Mouse (Mus musculus): Measurements from ENCODE around the gene Elmod2.
"Not testable (repeated sequence)": the region's sequence is repeated elsewhere in the genome, so short reads cannot be mapped to it uniquely, and the experiment has no call there.

Elmod2 gene

DNA sequence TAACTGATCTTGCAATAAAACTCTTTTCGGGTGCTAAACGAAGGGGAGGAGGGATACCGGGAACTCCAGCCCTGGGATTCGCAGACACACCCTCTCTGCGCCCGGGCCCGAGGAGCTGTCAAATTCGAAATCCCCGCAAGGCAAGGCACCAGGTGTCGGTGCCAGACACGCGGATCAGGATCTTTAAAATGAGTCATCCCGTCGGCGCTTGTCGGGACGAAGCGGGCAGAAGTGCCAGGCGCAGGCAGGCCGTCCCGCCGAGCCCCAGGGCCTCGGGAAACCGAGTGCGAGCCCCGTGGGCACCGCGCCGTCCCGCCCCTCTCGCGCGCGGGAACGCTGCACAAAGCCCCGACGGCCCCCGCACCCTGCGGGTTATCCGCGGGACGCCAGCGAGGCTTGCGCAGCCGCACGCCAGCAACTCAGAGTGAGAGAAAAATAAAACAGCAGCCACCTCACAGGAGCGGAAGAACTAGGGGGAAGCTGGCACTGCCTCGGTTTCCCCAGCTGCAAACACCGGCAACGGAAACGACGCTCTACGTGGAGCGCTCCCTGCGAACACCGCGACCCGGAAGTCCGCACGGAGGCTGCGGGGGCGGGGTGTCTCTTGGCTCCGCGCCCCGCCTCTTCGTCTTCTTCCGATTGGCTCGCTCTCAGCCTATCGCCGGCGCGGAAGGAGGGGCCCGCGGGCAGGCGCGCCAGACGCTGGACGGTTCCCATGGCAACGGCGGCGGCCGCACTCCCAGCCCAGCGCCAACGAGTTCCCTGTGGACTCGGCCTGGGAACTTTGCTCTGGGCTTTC lies at the start of gene Elmod2:
TSS of gene Elmod2 (minus strand) at position 588 of the 799 bp plus-strand sequence.
- peak; percentile 77 for DNase-seq (ENCODE audit: extremely low read depth, low read depth)

DNA sequence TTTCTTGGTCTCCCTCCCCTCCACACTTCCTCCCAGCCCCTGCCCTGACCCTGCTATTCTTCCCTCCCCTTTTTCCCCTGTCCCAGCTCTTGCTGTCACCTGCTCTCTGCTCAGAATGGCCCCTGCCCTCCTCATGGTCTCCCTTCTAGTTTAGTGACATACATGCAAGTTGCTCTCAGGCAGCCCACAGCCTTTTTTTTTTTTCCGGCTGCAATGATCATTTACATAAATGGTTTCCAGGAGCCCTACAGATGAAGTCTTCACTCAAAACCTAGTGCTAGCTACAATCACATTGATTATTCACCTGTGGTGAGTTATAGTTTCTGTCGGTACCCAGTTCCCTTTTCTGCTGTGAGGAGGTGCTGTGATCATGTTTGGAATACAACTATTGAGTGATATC lies 48.7 kb upstream of the Elmod2 start:
- DNase-seq (ENCODE audit: extremely low read depth, low read depth) = no peak

DNA sequence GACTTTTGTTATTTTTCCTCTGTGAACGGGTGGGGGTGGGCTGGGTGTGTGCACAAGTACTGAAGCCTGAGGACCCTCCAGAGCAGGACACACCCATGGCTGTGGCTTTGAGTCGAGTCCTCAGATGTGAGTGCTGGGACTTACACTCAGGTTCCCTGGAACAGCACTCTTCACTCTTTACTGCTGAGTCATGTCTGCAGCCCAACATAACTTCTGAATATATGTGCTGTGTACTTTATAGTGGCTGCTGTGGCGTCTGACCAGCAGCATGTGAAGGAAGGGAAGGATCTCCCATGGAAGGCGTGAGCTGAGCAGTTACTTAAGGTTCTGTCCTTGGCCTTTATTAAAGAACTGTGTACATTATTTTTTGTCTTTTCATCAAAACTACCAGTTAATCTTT lies 47.9 kb upstream of the Elmod2 start:
- no peak for DNase-seq (ENCODE audit: extremely low read depth, low read depth)

DNA sequence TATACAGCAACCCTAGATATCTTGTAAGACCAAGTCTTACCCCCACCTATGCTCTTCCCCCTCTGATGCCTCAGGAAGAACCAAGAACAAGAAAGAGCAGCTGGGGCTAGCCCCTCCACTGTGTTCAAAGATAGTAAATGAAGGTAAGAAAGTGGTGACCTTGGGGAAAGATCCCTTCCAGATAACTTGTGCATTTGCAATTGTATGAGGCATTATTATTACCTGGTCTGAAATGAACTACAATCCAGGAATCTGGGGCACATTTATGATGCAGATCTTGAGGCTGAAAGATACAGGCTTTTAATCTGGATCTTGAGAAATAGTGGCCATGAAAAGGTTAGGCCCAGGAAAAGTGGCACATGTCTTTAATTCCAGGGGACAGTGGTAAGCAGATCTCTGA lies 44.9 kb upstream of the Elmod2 start:
- DNase-seq (ENCODE audit: extremely low read depth, low read depth) = no peak

DNA sequence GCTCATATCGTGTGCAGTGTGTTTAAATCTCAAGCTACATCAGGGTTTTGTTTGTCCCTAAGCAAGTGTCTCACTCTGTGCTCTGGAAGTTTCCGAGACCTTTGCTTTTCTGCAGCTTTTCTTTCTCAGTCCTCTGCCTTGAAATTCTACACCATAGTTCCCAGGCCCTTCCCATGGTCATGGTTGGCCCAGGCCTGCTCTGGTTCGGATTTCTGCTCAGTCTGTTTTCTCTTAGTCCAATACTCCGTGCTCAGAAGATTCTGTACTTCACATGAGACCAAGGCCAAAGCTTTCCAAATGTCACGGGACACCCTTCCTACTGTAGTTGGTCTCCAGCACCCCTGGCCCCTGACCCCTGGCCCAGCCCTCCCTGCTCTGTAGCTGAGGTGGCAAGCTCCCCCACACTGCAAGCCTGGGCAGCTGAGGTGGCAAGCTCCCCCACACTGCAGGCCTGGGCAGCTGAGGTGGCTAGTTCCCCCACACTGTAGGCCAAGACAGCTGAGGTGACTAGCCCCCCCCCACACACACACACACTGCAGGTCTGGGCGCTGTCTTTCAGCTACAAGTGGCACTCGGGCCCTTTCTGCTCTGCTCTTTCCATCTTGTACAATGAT lies 31.0 kb upstream of the Elmod2 start:
- DNase-seq (ENCODE audit: extremely low read depth, low read depth) = no peak

DNA sequence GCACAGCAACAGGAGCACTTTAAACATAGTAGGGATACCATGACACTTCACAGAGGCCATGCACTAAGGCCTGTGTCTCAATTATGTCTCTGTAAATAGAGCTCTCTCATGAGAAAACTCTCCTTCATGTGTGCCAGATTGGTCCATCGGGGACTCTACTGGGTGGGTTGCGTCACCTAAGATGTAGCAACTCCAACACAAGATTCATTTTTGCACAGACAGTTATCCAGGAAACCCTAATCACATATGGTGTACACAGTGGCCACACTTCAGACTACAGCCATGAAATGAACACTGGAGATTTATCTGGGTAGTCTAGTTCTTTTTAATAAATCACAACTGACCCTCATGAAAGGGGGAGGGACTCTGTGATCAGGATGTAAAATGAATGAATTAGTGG lies 19.0 kb upstream of the Elmod2 start:
- DNase-seq (ENCODE audit: extremely low read depth, low read depth) = no peak

DNA sequence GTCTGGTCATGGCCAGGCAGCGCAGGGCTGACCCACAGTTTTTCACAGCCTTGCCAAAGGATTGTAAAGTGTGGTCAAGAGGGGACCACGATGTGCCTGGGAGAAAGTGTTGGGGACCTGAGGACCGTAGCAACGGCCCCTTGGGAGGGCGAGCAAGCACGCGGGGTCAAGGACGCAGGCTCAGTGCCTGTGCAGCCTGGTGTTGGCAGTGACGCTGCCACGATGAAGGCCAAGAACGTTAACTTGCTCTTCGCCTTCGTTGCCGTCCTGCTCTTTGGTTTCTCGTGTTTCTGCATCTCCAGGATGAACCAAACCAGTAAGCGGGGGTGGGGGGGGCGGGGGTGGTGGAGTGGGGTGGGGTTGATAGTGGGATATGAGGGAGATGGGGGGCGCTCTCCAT lies 16.0 kb upstream of the Elmod2 start, which contains the start of gene Mgat4d:
TSS of gene Mgat4d (plus strand) at position 209 of the 400 bp plus-strand sequence.
- DNase-seq (ENCODE audit: extremely low read depth, low read depth) = no peak

DNA sequence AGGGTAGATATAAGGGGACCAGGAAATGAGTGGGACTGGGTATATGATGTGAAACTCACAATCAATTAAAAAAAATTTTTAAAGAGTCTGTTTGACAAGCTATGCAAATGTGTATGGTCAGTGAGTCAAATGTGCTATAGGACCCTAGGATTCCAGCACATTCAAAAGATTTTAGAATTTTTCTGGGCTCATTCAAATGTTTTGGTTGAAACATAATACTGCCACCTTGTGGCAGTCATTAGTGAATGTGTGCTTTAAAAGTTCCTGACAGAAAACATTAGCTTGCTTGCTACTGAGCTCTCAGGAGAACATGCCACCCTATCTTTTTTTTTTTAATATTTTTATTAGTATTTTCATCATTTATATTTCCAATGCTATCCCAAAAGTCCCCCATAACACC lies 10.4 kb upstream of the Elmod2 start:
- no peak for DNase-seq (ENCODE audit: extremely low read depth, low read depth)

DNA sequence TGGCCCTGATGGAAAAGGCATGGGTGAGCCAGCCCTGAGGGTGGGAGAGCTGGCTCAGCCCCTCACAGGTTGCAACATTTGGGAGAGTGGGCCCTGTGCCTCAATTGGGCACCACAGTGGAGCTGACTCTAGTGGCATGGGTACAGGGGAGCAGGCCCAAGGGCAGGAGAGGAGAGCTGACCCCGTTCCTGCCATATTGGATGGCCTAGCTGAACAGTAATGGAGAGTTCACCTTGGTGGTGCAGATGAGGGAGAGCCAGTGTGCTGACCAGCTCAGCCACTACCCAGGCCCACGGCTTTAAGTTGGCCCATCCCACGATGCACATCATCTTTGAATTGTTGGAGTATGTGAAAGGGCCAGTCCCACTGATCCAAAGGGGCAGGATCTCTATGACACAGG lies 9.8 kb upstream of the Elmod2 start:
- no peak for DNase-seq (ENCODE audit: extremely low read depth, low read depth)

DNA sequence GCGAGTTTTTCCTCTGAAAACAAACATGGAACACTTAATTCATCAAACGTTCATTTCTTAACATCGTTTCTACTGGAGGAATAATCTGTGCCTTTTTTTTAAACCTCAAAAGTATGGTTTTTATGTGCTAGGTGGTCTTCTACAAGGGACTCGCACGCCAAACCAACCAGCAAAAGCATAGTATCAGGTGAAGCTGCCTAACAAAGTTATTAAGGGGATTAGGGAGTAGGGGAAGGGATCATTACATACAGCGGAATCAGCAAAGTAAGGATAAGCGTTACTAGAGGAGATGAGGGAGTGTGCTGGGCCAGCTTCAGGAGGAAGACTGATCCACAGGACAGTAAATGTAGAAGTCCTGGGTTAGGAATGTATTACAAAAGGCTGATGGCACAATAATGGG lies 578 bp upstream of the Elmod2 start:
- no peak for DNase-seq (ENCODE audit: extremely low read depth, low read depth)

DNA sequence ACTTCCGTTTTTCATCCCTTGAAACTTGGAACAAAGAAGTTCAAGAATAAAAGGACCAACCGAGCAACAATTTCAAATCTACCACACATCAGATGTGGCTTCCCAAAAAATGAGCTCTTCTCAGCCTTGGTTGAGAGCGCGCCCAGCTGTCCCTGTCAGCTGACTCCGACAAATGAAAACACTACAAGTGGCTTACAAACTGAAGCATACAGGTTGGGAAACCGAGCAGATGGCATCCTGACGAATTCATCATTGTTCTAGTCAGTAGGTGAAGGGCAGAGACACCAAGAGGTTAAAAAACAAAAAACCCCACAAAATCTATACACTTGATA lies 753 bp downstream of the Elmod2 start:
- peak; percentile 30 for DNase-seq (ENCODE audit: extremely low read depth, low read depth)

DNA sequence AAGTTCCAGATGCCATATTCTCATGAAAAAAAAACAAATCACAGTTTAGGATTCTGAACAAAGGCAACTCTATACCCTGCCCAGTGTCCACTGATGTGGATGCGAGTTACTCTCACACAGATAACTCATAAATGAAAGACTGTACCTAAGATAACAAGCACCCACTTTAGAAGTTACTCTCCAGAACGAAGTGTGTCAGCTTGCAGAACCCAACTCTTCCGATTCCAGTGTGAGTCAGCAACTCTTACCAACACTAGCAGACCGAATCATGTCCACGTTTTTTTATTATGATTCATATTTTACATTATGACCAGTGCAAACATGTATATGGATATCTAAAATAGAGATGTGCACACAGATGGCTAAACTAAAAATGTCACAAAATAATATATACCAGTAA lies 4.4 kb downstream of the Elmod2 start:
- no peak for DNase-seq (ENCODE audit: extremely low read depth, low read depth)

DNA sequence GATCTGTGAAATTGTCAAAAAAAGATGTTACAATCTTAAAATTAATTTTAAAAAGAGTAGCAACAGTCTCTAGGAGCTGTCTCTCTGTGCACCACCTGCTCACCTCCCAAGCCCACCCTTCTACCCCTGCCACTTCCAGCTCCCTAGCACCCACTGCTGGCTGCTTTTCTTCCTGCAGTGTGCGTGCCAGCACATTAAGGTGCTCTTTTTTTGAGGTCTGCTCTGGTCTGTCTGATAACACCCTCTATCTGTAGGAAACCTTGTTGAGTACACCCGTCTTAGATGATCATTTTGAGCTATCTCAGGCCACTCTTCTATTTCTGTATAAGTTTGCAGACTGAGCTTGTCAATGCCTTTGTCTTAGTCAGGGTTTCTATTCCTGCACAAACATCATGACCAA lies 9.2 kb downstream of the Elmod2 start:
- no peak for DNase-seq (ENCODE audit: extremely low read depth, low read depth)

DNA sequence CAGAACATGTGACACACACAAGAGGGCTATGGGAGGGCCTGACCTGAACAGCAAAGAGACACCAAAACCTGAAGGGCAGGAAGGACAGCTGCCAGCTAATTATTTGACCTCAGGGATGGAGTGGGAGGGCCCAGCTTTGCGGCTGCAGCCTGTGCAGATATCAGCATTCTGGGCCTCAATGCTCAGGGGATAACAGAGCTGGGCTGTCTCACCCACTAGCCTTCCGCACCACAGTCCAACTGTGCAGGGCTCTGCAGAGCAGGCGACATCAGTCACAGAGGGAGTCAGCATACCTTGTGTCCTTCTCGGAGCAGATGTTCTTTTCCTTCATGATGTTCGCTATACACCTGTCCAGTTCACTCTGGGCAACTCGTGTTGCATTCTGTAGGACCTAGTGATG lies 9.9 kb downstream of the Elmod2 start:
- DNase-seq (ENCODE audit: extremely low read depth, low read depth) = no peak

DNA sequence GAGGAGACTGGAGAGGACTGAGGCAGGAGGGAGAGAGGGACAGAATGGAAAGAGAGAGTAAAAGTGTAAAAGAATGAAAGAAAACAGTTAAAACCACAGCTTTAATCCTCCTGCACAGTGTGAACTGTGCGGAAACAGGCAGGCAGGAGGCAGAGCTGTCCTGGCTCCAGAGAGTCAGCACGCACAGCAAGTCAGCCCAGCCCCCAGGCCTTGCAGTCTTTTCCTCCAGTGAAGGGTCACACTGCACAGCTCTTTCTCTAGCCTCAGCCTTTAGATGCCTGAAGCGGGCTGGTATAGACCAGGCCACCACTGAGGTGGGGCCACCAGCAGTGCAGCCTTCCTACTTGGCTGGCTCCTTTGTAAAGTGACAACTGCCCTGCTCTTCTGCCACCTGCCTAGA lies 11.7 kb downstream of the Elmod2 start:
- no peak for DNase-seq (ENCODE audit: extremely low read depth, low read depth)

DNA sequence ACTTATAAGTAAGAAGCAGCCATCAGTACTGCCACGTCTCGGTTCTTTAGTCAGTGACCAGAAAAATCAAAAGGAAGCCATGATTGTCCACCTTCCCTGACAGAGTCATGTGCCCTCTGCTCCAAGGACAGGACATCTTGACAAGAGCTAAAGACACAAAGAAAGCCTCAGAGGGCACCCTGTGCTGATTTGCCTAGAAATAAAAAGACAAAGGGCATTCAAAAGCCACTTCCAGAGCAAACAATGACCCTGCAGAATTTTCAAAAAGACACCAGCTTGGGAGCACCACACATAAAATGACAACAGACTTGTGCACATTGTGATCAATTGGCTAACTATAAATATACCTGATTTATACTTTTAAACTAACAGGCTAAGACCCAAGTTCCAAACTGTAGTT lies 16.6 kb downstream of the Elmod2 start:
- DNase-seq (ENCODE audit: extremely low read depth, low read depth) = no peak

DNA sequence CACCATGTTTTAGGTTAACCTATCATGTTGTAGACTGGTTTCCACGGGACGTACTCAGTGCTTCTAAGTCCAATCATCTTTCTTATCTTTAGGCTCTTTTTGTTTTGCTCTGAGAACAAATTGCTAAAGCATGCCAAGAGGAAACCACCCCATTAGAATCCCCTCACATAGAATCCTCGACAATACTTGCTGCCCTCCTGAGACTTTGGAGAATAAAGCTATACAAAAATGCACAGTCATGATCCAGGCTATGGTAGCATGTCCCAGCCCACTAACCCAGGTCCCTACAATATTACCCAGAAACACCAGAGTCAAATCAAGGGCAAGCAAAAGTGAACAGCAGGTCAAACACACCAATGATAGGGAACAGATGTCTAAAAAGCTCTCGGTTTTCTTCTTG lies 17.2 kb downstream of the Elmod2 start:
- DNase-seq (ENCODE audit: extremely low read depth, low read depth) = not testable (repeated sequence)

DNA sequence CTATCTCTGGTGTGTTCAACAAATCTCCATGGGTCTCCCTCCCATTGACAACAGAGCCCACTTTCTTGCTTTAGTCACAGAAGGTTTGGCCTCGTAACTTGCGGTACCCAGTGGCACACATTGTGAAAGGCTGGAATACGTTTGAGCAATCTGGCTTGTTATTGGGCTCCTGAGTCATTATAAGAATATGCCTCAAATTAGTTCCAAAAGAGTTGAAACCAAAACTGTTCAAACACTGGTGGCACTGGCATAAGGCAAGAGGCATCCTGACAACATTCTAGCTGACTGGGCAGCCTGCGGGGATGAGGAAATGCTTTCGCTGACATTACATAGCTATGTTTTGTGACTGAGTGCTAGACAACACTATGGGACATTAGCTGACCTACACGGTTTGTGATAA lies 22.4 kb downstream of the Elmod2 start:
- no peak for DNase-seq (ENCODE audit: extremely low read depth, low read depth)

DNA sequence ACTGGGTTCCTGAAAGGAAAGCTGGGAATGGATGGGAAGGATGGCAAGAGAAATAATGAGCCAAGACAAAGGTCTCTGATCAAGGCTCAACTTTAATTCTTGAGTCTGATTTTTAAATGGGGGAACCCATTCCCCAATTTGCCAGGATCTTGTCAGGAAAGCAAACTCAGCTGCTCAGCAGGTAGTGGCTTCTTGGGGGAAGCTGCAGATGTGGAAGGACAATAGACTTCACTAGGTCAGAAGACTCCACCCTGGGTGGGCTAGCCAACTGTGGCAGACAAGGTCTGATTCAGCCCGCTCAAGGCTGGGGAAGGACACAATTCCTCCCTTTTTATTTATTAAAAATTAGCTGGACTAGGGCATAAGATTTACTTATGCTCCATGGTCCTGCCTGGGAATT lies 27.3 kb downstream of the Elmod2 start:
- DNase-seq (ENCODE audit: extremely low read depth, low read depth) = no peak

DNA sequence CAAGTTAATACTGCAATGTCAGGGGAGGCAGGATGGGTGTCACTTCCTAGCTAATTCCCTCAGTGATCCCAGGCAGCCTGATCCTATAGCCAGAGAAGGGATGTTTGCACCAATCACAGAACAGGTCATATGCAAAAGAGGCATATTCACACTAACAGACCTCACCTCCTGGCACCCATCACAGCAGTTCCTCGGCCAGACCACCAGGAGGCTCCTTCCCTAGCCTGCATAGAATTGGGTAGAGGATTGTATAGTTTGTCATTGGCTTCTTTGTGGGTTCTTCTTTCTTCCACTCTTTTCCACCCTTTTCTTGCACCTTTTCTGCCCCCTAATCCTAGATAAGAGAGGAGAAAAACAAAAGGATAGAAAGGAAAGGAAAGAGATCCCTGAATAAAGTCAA lies 32.2 kb downstream of the Elmod2 start:
- DNase-seq (ENCODE audit: extremely low read depth, low read depth) = peak; percentile 6

DNA sequence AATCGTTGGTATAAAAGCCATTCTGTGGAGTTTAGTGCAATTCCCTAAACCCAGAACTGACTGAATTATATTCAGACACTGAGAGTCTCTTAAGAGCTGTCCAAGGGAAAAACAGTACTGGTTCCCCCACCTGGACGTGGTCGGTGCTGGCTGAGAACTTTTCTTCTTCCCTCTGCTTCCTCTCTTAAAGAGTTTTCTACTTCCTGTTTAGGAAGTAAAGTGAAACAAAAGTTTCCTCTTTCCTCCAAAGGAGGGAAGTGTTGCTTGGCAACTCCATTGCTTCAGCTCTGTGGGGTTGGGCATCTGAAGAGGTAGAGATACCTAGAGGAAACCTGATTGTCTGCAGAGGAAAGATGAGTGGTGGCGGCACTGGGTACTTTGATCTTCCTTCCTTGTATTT lies 34.9 kb downstream of the Elmod2 start:
- DNase-seq (ENCODE audit: extremely low read depth, low read depth) = no peak

DNA sequence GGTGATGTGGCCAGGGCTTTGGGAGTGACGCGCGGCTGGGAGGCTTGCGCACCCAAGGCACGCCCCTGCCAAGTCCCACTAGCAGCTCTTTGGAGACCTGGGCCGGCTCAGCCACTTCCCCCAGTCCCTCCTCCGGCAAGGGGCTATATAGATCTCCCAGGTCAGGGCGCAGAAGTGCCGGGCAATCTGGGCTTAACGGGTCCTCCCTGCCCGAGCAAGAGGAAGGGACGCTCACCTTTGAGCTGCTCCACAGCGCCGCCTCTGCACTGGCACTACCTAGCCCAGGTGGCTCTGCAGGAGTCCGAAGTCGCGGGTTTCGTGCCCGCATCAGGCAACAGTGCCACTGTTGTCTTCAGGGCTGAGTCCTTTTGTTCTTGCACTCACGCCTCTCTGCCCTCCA lies 42.1 kb downstream of the Elmod2 start, which contains the start of gene Ucp1:
TSS of gene Ucp1 (plus strand) at position 177 of the 400 bp plus-strand sequence.
- no peak for DNase-seq (ENCODE audit: extremely low read depth, low read depth)

DNA sequence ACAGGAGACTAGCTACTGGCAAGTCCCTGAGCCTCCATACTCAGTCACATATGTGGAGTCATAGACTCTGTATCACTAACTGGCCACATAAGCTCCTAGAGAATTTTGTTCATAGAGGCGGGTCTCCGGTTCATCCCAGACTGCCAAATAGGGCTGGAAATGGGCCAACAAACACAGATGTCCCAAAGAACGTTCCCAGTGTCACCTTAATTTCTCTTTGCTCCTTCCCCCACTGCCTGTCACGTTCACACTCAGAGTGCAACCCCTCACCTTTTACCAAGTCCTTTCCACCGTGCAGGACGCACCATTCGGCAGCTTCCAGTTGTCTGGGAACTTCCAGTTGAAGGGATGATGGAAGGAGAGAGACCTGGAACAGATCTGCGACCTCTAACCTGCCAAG lies 46.9 kb downstream of the Elmod2 start:
- no peak for DNase-seq (ENCODE audit: extremely low read depth, low read depth)

All from MEL-GATA-1-ER (cell line).